Mouse (Mus musculus): ENCODE data around the gene Crybb3. TPM values are rescaled to one million over a fixed set of nuclear protein-coding genes. Genes with fewer than 3 reads are reported as not detected.

The Crybb3 gene
- polyA plus RNA-seq, 1 experiment from 2014 or later = 0.39 TPM

DNA sequence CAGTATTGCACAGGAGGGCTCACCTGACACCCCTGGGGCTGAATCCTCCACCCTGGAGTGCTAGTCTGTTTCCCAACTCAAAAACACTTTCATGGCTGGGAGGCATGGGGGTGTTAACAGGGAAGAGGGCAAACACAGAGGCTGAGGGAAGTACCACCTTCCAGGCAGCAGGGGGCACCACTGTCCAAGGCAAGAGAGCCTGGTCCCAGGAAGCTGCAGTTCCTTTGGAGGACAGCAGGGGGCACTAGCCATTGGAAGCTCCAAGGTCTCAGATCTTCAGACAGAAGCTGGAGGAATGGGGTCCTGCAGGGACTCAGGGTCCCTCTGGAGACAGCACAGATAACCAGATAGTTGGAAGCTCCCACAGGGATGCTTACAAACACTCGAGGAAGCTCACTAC is 18.2 kb upstream of the Crybb3 start:
- Histone ChIP-seq H3K4me3 (ENCODE audit: low read depth, low read length) (no peak overlapping the region), H3K4me1 (ENCODE audit: control insufficient read depth, insufficient read depth, low read length) (no peaks in the 10 kb centered on the region), H3K9me3 (ENCODE audit: control insufficient read depth, low read length) (no peaks in the 10 kb centered on the region), H3K4me2 (ENCODE audit: low read depth, severe bottlenecking) (no peak overlapping the region), H3K27ac (replicated peaks; ENCODE audit: low read depth, low read length) (no peak overlapping the region), H3K27me3 (ENCODE audit: control insufficient read depth, insufficient read depth, low read length) (no peaks in the 10 kb centered on the region), H3K9ac (ENCODE audit: low read length) (no peak overlapping the region), H3K36me3 (ENCODE audit: control insufficient read depth, insufficient read depth, low read length) (no peaks in the 10 kb centered on the region)
- ATAC-seq (ENCODE audit: insufficient number of reproducible peaks, low FRiP score, low TSS enrichment, low read depth) (no peak), DNase-seq (ENCODE audit: low spot score) (peak; percentile 97)
- 26% methylated on average over 1 of the region's 1 CpGs for WGBS

DNA sequence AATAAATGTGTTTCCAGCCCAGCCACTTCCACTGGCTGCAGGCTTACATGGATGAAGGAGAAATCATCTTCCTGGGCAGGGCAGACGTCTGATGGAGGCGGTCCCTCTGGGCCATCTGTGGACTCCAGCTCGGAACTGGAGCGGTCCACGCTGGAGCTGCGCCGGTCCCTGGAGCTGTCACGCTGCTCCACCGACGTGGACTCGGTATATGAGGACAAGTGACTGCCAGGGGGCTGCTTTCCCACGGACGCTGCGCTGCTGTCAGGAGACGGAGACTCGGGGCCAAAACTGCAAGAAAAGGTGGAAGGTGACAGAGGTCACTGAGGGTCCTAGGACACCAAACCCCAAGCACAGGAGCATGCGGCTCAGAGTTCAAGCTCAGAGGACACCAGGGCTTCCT is 16.2 kb upstream of the Crybb3 start:
- H3K4me2 ChIP-seq (ENCODE audit: low read depth, severe bottlenecking) = no peak overlapping the region
- DNase-seq (ENCODE audit: low spot score) (no peak), ATAC-seq (ENCODE audit: insufficient number of reproducible peaks, low FRiP score, low TSS enrichment, low read depth) (no peak)
- H3K4me3 ChIP-seq (ENCODE audit: low read depth, low read length) = no peak overlapping the region
- H3K27ac ChIP-seq (replicated peaks; ENCODE audit: low read depth, low read length) = no peak overlapping the region
- H3K36me3 ChIP-seq (ENCODE audit: control insufficient read depth, insufficient read depth, low read length) = no peaks in the 10 kb centered on the region
- no peaks in the 10 kb centered on the region for H3K4me1 ChIP-seq (ENCODE audit: control insufficient read depth, insufficient read depth, low read length)
- 90% methylated on average over 17 of the region's 17 CpGs for WGBS
- no peaks in the 10 kb centered on the region for H3K27me3 ChIP-seq (ENCODE audit: control insufficient read depth, insufficient read depth, low read length)
- no peaks in the 10 kb centered on the region for H3K9me3 ChIP-seq (ENCODE audit: control insufficient read depth, low read length)
- no peak overlapping the region for H3K9ac ChIP-seq (ENCODE audit: low read length)

DNA sequence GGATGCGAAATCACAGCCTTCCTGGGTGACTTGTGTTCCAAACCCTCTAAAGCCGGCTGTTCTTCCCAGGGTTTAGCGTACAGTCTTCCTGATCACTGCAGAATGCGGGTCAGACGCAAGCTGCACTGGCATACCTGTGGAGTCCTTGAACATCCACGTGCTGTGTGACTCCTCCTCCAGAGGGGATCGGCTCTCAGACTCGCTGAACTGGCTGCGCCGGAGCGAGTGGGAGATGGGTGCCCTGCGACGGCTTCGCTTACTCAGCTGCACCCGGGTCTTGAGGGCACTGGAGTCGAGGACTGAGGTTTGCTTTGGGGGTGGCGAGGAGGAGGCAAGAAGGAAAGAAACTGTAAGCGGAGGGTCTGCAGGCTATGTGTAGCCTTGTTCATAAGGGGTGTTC is 14.1 kb upstream of the Crybb3 start:
- Histone ChIP-seq H3K9ac (ENCODE audit: low read length) (no peak overlapping the region), H3K9me3 (ENCODE audit: control insufficient read depth, low read length) (no peaks in the 10 kb centered on the region), H3K27me3 (ENCODE audit: control insufficient read depth, insufficient read depth, low read length) (no peaks in the 10 kb centered on the region), H3K4me3 (ENCODE audit: low read depth, low read length) (no peak overlapping the region), H3K36me3 (ENCODE audit: control insufficient read depth, insufficient read depth, low read length) (no peaks in the 10 kb centered on the region), H3K4me1 (ENCODE audit: control insufficient read depth, insufficient read depth, low read length) (no peaks in the 10 kb centered on the region), H3K27ac (replicated peaks; ENCODE audit: low read depth, low read length) (no peak overlapping the region), H3K4me2 (ENCODE audit: low read depth, severe bottlenecking) (no peak overlapping the region)
- ATAC-seq (ENCODE audit: insufficient number of reproducible peaks, low FRiP score, low TSS enrichment, low read depth) (no peak), DNase-seq (ENCODE audit: low spot score) (no peak)
- 92% methylated on average over 18 of the region's 18 CpGs for WGBS

DNA sequence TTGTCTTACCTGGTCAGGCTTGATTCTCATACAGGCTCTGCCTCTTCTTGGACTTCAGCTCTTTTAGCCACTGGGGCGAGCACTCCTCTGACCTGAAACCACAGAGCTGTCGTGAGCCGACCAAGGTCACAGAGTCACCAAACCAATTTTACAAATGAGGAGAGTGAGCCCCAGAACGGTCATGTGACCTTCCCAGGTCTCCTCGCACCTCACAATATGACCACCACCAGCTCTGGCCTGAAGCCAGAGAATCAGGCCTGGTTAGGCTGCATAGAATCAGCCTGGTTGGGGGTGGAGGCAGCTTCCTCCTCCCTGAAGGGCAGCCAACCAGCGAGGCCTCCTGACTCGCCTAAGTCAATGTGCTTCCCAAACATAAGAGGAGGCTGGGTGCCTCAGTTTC is 11.0 kb upstream of the Crybb3 start:
- Histone ChIP-seq H3K27me3 (ENCODE audit: control insufficient read depth, insufficient read depth, low read length) (no peaks in the 10 kb centered on the region), H3K9ac (ENCODE audit: low read length) (no peak overlapping the region), H3K4me1 (ENCODE audit: control insufficient read depth, insufficient read depth, low read length) (no peaks in the 10 kb centered on the region), H3K4me2 (ENCODE audit: low read depth, severe bottlenecking) (no peak overlapping the region), H3K27ac (replicated peaks; ENCODE audit: low read depth, low read length) (no peak overlapping the region), H3K36me3 (ENCODE audit: control insufficient read depth, insufficient read depth, low read length) (no peaks in the 10 kb centered on the region), H3K4me3 (ENCODE audit: low read depth, low read length) (no peak overlapping the region), H3K9me3 (ENCODE audit: control insufficient read depth, low read length) (no peaks in the 10 kb centered on the region)
- ATAC-seq (ENCODE audit: insufficient number of reproducible peaks, low FRiP score, low TSS enrichment, low read depth) (no peak), DNase-seq (ENCODE audit: low spot score) (no peak)
- 73% methylated on average over 7 of the region's 7 CpGs for WGBS

DNA sequence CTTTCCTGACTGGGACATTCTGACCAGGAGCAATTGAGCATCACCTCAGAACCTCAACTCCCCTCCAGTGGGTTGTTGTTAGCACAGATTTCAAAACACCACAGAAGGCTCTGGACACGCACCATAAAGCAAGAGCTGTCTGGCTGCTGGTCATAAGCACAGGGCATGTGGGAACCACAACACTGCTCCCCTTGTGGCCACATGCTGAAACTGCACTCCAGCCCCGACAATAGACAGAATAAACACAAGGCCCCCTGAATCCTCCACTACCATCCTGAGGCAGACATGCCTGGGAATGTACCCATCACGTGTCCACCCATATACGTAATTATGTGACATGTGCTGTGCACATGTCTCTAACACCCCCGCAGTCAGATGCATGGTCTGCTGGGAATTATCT is 9.8 kb upstream of the Crybb3 start:
- Histone ChIP-seq H3K4me2 (ENCODE audit: low read depth, severe bottlenecking) (no peak overlapping the region), H3K36me3 (ENCODE audit: control insufficient read depth, insufficient read depth, low read length) (no peaks in the 10 kb centered on the region), H3K4me3 (ENCODE audit: low read depth, low read length) (no peak overlapping the region), H3K27ac (replicated peaks; ENCODE audit: low read depth, low read length) (no peak overlapping the region), H3K9ac (ENCODE audit: low read length) (no peak overlapping the region), H3K9me3 (ENCODE audit: control insufficient read depth, low read length) (no peaks in the 10 kb centered on the region), H3K4me1 (ENCODE audit: control insufficient read depth, insufficient read depth, low read length) (no peaks in the 10 kb centered on the region), H3K27me3 (ENCODE audit: control insufficient read depth, insufficient read depth, low read length) (no peaks in the 10 kb centered on the region)
- ATAC-seq (ENCODE audit: insufficient number of reproducible peaks, low FRiP score, low TSS enrichment, low read depth) (no peak; the same call in 1 of the 2 replicates), DNase-seq (ENCODE audit: low spot score) (peak; percentile 72)
- WGBS = 58% methylated on average over 5 of the region's 5 CpGs

DNA sequence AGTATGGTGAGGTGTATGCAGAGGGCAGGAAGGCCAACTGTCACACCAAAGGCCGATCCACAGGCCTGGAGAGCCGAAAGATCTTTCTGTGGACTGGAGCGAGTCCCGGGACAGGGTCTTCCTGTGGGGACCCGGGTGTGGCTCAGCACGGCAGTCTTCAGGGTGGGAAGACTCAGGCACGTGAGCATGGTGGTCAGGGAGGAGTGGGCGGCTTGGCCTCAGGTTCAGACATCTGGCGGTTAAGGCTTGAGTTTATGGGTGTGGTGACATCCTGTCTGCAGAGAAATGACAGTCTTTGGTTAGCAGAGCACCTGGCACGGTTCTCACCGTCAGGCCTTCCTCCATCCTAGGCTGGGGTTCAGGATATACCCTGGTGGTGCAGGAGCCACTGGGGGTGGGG is 9.4 kb upstream of the Crybb3 start:
- no peaks in the 10 kb centered on the region for H3K36me3 ChIP-seq (ENCODE audit: control insufficient read depth, insufficient read depth, low read length)
- H3K4me2 ChIP-seq (ENCODE audit: low read depth, severe bottlenecking) = no peak overlapping the region
- H3K27me3 ChIP-seq (ENCODE audit: control insufficient read depth, insufficient read depth, low read length) = no peaks in the 10 kb centered on the region
- no peak overlapping the region for H3K27ac ChIP-seq (replicated peaks; ENCODE audit: low read depth, low read length)
- no peaks in the 10 kb centered on the region for H3K4me1 ChIP-seq (ENCODE audit: control insufficient read depth, insufficient read depth, low read length)
- no peak for DNase-seq (ENCODE audit: low spot score)
- no peak for ATAC-seq (ENCODE audit: insufficient number of reproducible peaks, low FRiP score, low TSS enrichment, low read depth)
- no peaks in the 10 kb centered on the region for H3K9me3 ChIP-seq (ENCODE audit: control insufficient read depth, low read length)
- no peak overlapping the region for H3K4me3 ChIP-seq (ENCODE audit: low read depth, low read length)
- no peak overlapping the region for H3K9ac ChIP-seq (ENCODE audit: low read length)
- WGBS = 93% methylated on average over 11 of the region's 11 CpGs

DNA sequence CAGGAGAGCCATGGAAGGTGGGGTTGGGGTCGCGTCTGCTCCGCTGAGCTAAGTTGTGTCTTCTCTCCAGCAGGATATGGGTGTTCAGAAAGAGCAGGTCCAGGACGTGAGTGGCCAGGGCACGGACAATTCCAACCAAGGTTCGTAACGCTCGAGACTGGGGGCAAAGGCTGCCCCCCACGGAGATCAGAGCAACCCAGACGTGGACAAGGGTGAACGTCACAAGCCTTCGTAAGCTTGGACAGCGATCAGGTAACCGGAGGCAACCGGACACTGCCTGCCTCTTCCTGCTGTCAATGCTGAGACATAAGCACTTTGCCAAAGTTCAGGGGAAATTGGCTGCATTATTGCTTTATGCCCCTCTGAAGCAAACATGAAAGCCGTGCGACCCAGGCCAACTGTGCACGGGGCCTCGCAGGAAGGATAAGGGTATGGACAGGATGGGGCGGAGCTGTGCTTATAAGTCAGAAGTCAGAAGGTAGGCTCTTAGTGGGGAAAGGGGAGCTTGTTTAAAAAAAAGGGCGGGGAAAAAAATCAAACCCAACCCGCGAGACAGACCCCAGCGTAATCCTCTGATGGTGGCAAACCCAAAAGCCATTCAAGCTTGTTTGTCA is 8.8 kb upstream of the Crybb3 start:
- Histone ChIP-seq H3K4me3 (ENCODE audit: low read depth, low read length) (no peak overlapping the region), H3K27ac (replicated peaks; ENCODE audit: low read depth, low read length) (no peak overlapping the region), H3K4me1 (ENCODE audit: control insufficient read depth, insufficient read depth, low read length) (no peaks in the 10 kb centered on the region), H3K9me3 (ENCODE audit: control insufficient read depth, low read length) (no peaks in the 10 kb centered on the region), H3K36me3 (ENCODE audit: control insufficient read depth, insufficient read depth, low read length) (no peaks in the 10 kb centered on the region), H3K9ac (ENCODE audit: low read length) (no peak overlapping the region), H3K4me2 (ENCODE audit: low read depth, severe bottlenecking) (no peak overlapping the region), H3K27me3 (ENCODE audit: control insufficient read depth, insufficient read depth, low read length) (no peaks in the 10 kb centered on the region)
- WGBS = 84% methylated on average over 24 of the region's 24 CpGs
- ATAC-seq (ENCODE audit: insufficient number of reproducible peaks, low FRiP score, low TSS enrichment, low read depth) (no peak), DNase-seq (ENCODE audit: low spot score) (no peak)

DNA sequence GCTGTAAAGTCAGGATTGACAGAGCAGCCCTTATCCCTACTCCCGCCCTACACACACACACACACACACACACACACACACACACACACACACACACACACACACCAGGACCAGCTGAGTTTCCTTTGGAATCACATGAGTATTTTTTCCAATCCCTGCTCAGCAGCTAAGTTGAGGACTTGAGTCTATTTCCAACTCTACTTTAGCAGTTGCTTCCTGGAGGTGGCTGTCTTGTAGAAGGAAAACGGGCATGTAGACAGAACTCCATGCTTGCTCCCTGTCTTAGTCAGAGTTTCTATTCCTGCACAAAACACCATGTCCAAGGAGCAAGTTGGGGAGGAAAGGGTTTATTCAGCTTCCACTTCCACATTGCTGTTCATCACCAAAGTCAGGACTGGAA is 6.1 kb upstream of the Crybb3 start:
- Histone ChIP-seq H3K4me2 (ENCODE audit: low read depth, severe bottlenecking) (no peak overlapping the region), H3K36me3 (ENCODE audit: control insufficient read depth, insufficient read depth, low read length) (no peaks in the 10 kb centered on the region), H3K27ac (replicated peaks; ENCODE audit: low read depth, low read length) (no peak overlapping the region), H3K27me3 (ENCODE audit: control insufficient read depth, insufficient read depth, low read length) (no peaks in the 10 kb centered on the region), H3K4me3 (ENCODE audit: low read depth, low read length) (no peak overlapping the region), H3K9ac (ENCODE audit: low read length) (no peak overlapping the region), H3K4me1 (ENCODE audit: control insufficient read depth, insufficient read depth, low read length) (no peaks in the 10 kb centered on the region), H3K9me3 (ENCODE audit: control insufficient read depth, low read length) (no peaks in the 10 kb centered on the region)
- DNase-seq (ENCODE audit: low spot score) (no peak), ATAC-seq (ENCODE audit: insufficient number of reproducible peaks, low FRiP score, low TSS enrichment, low read depth) (no peak)
- 73% methylated on average over 2 of the region's 2 CpGs for WGBS

DNA sequence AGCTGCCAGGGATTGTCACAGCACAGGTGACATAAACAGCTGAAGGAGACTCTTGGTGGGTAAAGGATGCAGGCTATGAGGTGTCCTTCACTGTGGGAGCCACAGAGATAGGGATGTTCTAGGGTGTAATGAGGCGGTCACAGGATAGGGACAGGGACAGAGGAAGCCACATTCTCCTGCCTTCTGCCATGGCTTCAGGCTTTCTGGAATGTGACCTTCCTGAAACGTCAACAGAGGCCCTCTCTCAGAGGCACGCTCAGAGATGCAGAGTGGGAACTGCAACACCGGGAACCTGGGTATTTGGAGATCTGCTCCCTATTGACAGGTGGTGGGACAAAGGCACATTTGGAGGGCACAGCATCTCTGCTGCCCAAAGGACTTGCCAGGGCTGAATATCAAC is 5.6 kb upstream of the Crybb3 start:
- H3K27ac ChIP-seq (replicated peaks; ENCODE audit: low read depth, low read length) = no peak overlapping the region
- no peaks in the 10 kb centered on the region for H3K9me3 ChIP-seq (ENCODE audit: control insufficient read depth, low read length)
- H3K4me3 ChIP-seq (ENCODE audit: low read depth, low read length) = no peak overlapping the region
- ATAC-seq (ENCODE audit: insufficient number of reproducible peaks, low FRiP score, low TSS enrichment, low read depth) (no peak), DNase-seq (ENCODE audit: low spot score) (no peak)
- H3K4me2 ChIP-seq (ENCODE audit: low read depth, severe bottlenecking) = no peak overlapping the region
- H3K9ac ChIP-seq (ENCODE audit: low read length) = no peak overlapping the region
- H3K4me1 ChIP-seq (ENCODE audit: control insufficient read depth, insufficient read depth, low read length) = no peaks in the 10 kb centered on the region
- H3K36me3 ChIP-seq (ENCODE audit: control insufficient read depth, insufficient read depth, low read length) = no peaks in the 10 kb centered on the region
- no peaks in the 10 kb centered on the region for H3K27me3 ChIP-seq (ENCODE audit: control insufficient read depth, insufficient read depth, low read length)
- WGBS = 64% methylated on average over 4 of the region's 4 CpGs

All from limb, embryonic 11.5 days (tissue).